Mouse (Mus musculus): ENCODE data around the gene Rnf13. TPM values are rescaled to one million over a fixed set of nuclear protein-coding genes. Genes with fewer than 3 reads are reported as not detected.
"Not testable (repeated sequence)": the region's sequence is repeated elsewhere in the genome, so short reads cannot be mapped to it uniquely, and the experiment has no call there.

The Rnf13 gene
- polyA plus RNA-seq, 1 experiment from 2014 or later: 91.0 TPM

DNA sequence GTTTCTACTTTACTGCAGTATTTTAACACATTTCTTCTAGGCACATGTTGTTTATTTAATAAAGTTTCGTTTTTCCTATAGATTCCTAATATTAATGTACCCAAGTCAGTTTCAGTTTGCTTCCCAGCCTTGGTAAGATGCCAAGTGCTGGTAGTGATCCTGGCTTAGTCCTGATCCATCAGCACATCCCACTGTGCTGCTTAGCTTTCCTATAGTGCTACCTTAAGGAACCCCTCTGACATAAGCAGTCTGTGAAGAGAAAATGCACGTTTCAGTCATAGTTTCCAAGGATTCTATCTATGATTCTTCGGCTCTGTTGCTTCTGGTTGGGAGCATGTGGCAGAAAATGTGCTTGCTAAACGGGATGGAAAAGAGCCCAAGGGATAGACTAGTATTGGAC is 52.6 kb downstream of the Rnf13 start:
- Histone ChIP-seq H3K9me3 (no peaks in the 10 kb centered on the region), H3K4me1 (replicated peaks) (no peaks in the 10 kb centered on the region), H3K27me3 (no peaks in the 10 kb centered on the region), H3K4me3 (no peak overlapping the region), H3K27ac (replicated peaks) (no peak overlapping the region), H3K4me2 (no peak overlapping the region), H3K36me3 (no peaks in the 10 kb centered on the region), H3K9ac (no peak overlapping the region)
- WGBS: 80% methylated on average over 4 of the region's 4 CpGs
- no peak for ATAC-seq (ENCODE audit: low FRiP score, low read depth)

GRCm38 (mm10) chr3:57789005-57789962 is 53.4 kb downstream of the Rnf13 start:
- no peak overlapping the region for H3K4me3 ChIP-seq
- ATAC-seq (ENCODE audit: low FRiP score, low read depth): no peak
- H3K27me3 ChIP-seq: no peaks in the 10 kb centered on the region
- H3K36me3 ChIP-seq: no peaks in the 10 kb centered on the region
- H3K4me1 ChIP-seq (replicated peaks): no peaks in the 10 kb centered on the region; the same call in 1 of the 2 replicates
- H3K27ac ChIP-seq (replicated peaks): no peak overlapping the region
- WGBS: 73% methylated on average over 7 of the region's 7 CpGs
- no peak overlapping the region for H3K9ac ChIP-seq
- no peaks in the 10 kb centered on the region for H3K9me3 ChIP-seq
- H3K4me2 ChIP-seq: no peak overlapping the region

GRCm38 (mm10) chr3:57791104-57791503 is 55.2 kb downstream of the Rnf13 start:
- no peak for ATAC-seq (ENCODE audit: low FRiP score, low read depth)
- Histone ChIP-seq H3K27ac (replicated peaks) (no peak overlapping the region), H3K9me3 (no peaks in the 10 kb centered on the region), H3K36me3 (no peaks in the 10 kb centered on the region), H3K4me2 (no peak overlapping the region), H3K4me1 (replicated peaks) (no peaks in the 10 kb centered on the region; the same call in 1 of the 2 replicates), H3K27me3 (no peaks in the 10 kb centered on the region), H3K9ac (no peak overlapping the region), H3K4me3 (no peak overlapping the region)
- 23% methylated on average over 3 of the region's 3 CpGs for WGBS

GRCm38 (mm10) chr3:57795071-57795470 is 59.2 kb downstream of the Rnf13 start:
- not testable (repeated sequence) for H3K27me3 ChIP-seq; H3K9ac ChIP-seq; H3K36me3 ChIP-seq; ATAC-seq (ENCODE audit: low FRiP score, low read depth); H3K27ac ChIP-seq (replicated peaks); H3K4me1 ChIP-seq (replicated peaks); H3K4me2 ChIP-seq; H3K4me3 ChIP-seq; H3K9me3 ChIP-seq
- WGBS: 51% methylated on average over 6 of the region's 6 CpGs

GRCm38 (mm10) chr3:57815447-57815846 is 79.6 kb downstream of the Rnf13 start:
- no peak overlapping the region for H3K9ac ChIP-seq
- no peaks in the 10 kb centered on the region for H3K36me3 ChIP-seq
- no peaks in the 10 kb centered on the region for H3K4me1 ChIP-seq (replicated peaks)
- no peak overlapping the region for H3K4me2 ChIP-seq
- no peak overlapping the region for H3K4me3 ChIP-seq
- 86% methylated on average over 6 of the region's 6 CpGs for WGBS
- no peaks in the 10 kb centered on the region for H3K27me3 ChIP-seq
- H3K9me3 ChIP-seq: no peaks in the 10 kb centered on the region
- no peak overlapping the region for H3K27ac ChIP-seq (replicated peaks)
- peak; percentile 51; the same call in 1 of the 2 replicates for ATAC-seq (ENCODE audit: low FRiP score, low read depth)

GRCm38 (mm10) chr3:57825866-57826265 is 90.0 kb downstream of the Rnf13 start:
- Histone ChIP-seq H3K9ac (no peak overlapping the region), H3K4me1 (replicated peaks) (no peaks in the 10 kb centered on the region), H3K4me2 (no peak overlapping the region), H3K9me3 (no peaks in the 10 kb centered on the region), H3K27me3 (no peaks in the 10 kb centered on the region), H3K27ac (replicated peaks) (no peak overlapping the region), H3K36me3 (peaks cover 25% of the 10 kb centered on the region), H3K4me3 (no peak overlapping the region)
- WGBS: 86% methylated on average over 3 of the region's 3 CpGs
- ATAC-seq (ENCODE audit: low FRiP score, low read depth): no peak

DNA sequence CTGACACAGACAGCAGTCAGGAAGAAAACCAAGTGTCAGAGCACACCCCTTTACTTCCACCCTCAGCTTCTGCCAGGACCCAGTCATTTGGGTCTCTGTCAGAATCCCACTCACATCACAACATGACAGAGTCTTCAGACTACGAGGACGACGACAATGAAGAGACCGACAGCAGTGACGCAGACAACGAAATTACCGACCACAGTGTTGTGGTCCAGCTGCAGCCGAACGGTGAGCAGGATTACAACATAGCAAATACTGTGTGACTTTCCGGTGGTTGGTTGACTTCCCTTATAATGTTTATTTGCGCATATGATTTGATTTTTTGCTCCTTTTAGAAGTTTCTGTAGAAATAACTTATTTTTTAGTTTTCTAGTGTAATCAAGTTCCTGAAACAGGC is 97.7 kb downstream of the Rnf13 start:
- H3K4me3 ChIP-seq: no peak overlapping the region
- H3K9ac ChIP-seq: no peak overlapping the region
- H3K36me3 ChIP-seq: peaks cover 22% of the 10 kb centered on the region
- ATAC-seq (ENCODE audit: low FRiP score, low read depth): no peak
- WGBS: 92% methylated on average over 11 of the region's 11 CpGs
- no peak overlapping the region for H3K4me2 ChIP-seq
- H3K27me3 ChIP-seq: no peaks in the 10 kb centered on the region
- no peaks in the 10 kb centered on the region for H3K4me1 ChIP-seq (replicated peaks)
- H3K9me3 ChIP-seq: no peaks in the 10 kb centered on the region
- H3K27ac ChIP-seq (replicated peaks): no peak overlapping the region

- Histone ChIP-seq H3K9ac (no peak overlapping the region), H3K36me3 (peaks cover 29% of the 10 kb centered on the region), H3K9me3 (no peaks in the 10 kb centered on the region), H3K4me1 (replicated peaks) (no peaks in the 10 kb centered on the region), H3K4me2 (no peak overlapping the region), H3K27ac (replicated peaks) (no peak overlapping the region), H3K4me3 (no peak overlapping the region), H3K27me3 (no peaks in the 10 kb centered on the region)
- WGBS: 93% methylated on average over 4 of the region's 4 CpGs
- ATAC-seq (ENCODE audit: low FRiP score, low read depth): 0 out of 2 replicates have a peak, but pooled peaks have one; percentile 16
Observed at GRCm38 (mm10) chr3:57836911-57837310, 101.0 kb downstream of the Rnf13 start.

- H3K36me3 ChIP-seq: peaks cover 41% of the 10 kb centered on the region
- ATAC-seq (ENCODE audit: low FRiP score, low read depth): no peak
- no peaks in the 10 kb centered on the region for H3K27me3 ChIP-seq
- no peak overlapping the region for H3K27ac ChIP-seq (replicated peaks)
- no peaks in the 10 kb centered on the region for H3K9me3 ChIP-seq
- H3K4me2 ChIP-seq: no peak overlapping the region
- H3K4me3 ChIP-seq: no peak overlapping the region
- H3K4me1 ChIP-seq (replicated peaks): peaks cover 27% of the 10 kb centered on the region
- no peak overlapping the region for H3K9ac ChIP-seq
Observed at GRCm38 (mm10) chr3:57843775-57844174, 107.9 kb downstream of the Rnf13 start.

DNA sequence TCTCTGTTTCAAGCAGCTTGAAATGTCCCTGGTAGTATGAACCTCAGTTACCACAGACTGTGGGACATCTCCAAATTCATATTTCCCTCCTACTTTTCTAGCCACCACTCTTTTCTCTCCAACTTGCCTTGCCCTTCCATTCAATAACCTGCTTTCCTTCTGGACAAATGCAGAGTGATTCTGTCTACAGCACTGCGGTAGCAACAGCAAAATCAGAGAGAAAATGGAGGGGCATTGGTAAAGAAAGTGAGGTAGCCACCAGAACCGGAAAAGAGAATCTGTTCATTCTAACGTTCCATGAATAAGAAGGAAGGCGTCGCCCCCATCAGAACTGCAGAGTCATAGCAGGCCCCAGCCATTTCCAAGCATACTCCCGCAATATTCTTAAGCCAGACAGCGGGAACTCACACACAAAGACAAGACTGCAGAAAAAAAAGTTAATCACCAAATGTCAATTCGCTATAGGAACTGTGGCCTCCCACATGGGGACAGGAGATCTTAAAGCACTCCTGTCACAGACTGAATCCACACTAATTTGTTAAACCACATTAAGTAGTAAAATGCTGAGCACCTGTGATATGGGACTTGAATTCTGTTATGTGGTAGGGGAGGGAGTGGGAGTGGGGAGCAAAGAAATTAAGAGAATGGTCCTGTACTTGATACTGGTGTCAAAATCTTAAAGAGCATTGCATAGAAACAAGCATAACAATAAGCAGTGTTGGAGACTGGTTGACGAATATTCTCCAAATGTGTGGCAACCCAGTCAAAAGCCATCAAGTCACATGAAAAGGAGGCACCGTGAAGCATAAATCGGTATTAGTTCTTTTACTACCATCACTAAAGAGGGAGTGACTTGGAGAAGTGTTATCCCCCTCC is 110.2 kb downstream of the Rnf13 start:
- Histone ChIP-seq H3K9ac (peak overlapping the region; percentile 99), H3K4me2 (peak overlapping the region; percentile 68), H3K27ac (replicated peaks) (peak overlapping the region; percentile 99), H3K4me1 (replicated peaks) (peaks cover 27% of the 10 kb centered on the region), H3K27me3 (no peaks in the 10 kb centered on the region), H3K4me3 (peak overlapping the region; percentile 93), H3K9me3 (no peaks in the 10 kb centered on the region), H3K36me3 (peaks cover 34% of the 10 kb centered on the region)
- 4% methylated on average over 11 of the region's 11 CpGs for WGBS
- ATAC-seq (ENCODE audit: low FRiP score, low read depth): no peak

DNA sequence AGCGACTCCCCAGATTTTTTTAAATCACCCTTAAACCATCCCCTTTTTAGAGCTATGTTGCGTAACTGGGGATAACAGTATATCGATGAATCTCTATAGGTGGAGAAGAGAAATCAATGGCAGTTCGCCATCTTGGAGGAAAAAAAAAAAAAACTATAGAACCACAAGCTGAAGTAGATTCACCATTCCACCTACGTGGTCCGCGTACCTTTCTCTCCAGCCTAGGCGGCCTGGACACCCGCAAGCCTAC is 110.7 kb downstream of the Rnf13 start:
- H3K4me3 ChIP-seq: peak overlapping the region; percentile 93
- no peak for ATAC-seq (ENCODE audit: low FRiP score, low read depth)
- no peaks in the 10 kb centered on the region for H3K27me3 ChIP-seq
- H3K36me3 ChIP-seq: peaks cover 28% of the 10 kb centered on the region
- peak overlapping the region; percentile 99 for H3K27ac ChIP-seq (replicated peaks)
- H3K9me3 ChIP-seq: no peaks in the 10 kb centered on the region
- H3K9ac ChIP-seq: peak overlapping the region; percentile 99
- peak overlapping the region; percentile 68 for H3K4me2 ChIP-seq
- WGBS: 0% methylated on average over 9 of the region's 9 CpGs
- peaks cover 27% of the 10 kb centered on the region for H3K4me1 ChIP-seq (replicated peaks)

Data from hindbrain, embryonic 15.5 days (tissue).